1 mouse cellular context compared by ENCODE assay signal in the genomic region with DNA sequence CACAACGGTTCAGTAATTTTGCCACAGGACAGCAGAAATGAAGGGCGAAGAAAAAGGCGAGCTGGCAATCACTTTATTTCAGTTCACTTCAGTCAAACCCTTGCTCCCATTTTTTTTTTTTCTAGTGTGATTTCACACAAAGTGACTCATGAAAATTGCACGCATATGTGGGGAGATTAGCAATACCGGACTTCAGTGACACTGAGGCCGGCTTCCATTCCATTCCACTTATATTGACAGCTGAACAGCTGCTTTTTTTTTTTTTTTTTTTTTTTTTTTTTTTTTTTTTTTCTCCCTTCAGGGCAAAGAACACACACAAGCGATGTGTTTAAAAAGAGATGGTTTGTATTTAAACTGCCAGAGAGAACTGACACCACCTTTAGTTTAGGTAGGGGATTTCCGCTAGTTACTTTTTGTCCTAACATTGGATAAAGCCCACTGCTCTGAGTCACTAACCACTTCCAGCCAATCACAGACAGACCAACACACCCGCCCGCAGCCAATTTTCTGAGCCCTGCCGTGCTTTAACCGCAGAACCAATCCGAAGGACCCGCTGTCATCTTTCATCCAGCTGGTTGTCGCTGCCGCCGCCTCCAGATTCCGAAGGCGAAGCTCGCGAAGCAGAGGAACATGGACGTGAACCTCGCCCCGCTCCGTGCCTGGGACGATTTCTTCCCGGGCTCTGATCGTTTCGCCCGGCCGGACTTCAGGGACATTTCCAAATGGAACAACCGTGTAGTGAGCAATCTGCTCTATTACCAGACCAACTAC.
TF ChIP-seq lines count a peak whose summit lies in the region.

TSS of gene Arl6ip5 (plus strand) at position 499 of the 771 bp plus-strand sequence.

TF ChIP-seq in MEL, 35 proteins besides CTCF, POLR2A, EP300 and RAD21 (continued from another document):
- TF ChIP-seq SMC3 (IDR thresholded peaks at IDR 0.05; ENCODE audit: low read depth, low read length), result no peak
- no peak for TF ChIP-seq NRF1 (IDR thresholded peaks at IDR 0.05; ENCODE audit: insufficient read depth, low read depth, low read length, poor library complexity, severe bottlenecking)
- TF ChIP-seq ZMIZ1 (IDR thresholded peaks at IDR 0.05; ENCODE audit: low read depth, low read length), result peak; percentile 51; the same call in 1 of the 2 replicates
- TF ChIP-seq TCF12 (IDR thresholded peaks at IDR 0.05; ENCODE audit: low read depth, low read length), result peak; percentile 66; the same call in 1 of the 2 replicates
- 0 out of 2 replicates have a peak, but pooled peaks have one; percentile 24 for TF ChIP-seq MYC (IDR thresholded peaks at IDR 0.05; ENCODE audit: low read depth, low read length)
